Mouse (Mus musculus) kidney, postnatal 25 days (tissue): ENCODE measurements around the gene Pogk.

ENCODE experiments used
- DNase-seq, 2 experiments: peaks; one replicate each; pipeline ENCODE4 v3.0.0; 2021; ENCODE audit warnings: mixed read lengths in 2 of 2

Gene Pogk

DNA sequence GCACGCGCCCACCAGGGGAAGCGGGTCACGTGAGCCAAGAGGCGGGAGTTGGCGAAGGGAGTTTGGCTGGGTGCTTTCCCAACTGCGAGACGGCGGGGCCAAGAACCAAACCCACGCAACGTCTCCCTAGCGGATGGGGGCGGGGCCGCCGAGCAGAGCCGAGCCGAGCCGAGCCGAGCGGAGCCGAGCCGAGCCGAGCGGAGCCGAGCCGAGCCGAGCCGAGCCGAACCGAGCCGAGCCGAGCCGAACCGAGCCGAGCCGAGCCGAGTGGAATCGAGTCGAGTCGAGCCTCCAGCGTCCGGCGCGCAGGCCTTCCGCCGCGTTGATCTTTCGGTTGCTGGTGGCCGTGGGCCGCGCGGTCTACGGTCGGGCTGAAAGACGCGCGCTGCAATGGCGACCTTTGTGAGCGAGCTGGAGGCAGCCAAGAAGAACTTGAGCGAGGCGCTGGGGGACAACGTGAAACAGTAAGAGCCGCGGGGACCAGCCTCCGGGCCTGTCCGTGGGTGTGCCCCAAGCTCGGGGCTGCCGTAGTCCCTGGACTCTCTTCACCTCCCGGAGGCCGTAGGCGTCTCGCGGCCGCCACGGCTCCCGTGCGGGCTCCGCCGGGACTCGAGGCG is 30.5 kb downstream of the Pogk start, which contains the start of gene Tada1:
Tada1 (plus strand) TSS at position 85 of the 617 bp plus-strand sequence.
- DNase-seq: peak; percentile 94 to 97

GRCm38 (mm10) chr1:166378431-166379012 is 31.1 kb downstream of the Pogk start:
- no peak for DNase-seq

- peak; percentile 21 to 49 for DNase-seq
Measured at GRCm38 (mm10) chr1:166377171-166377570, 32.5 kb downstream of the Pogk start.

- DNase-seq: no peak
Measured at GRCm38 (mm10) chr1:166363122-166363521, 46.5 kb downstream of the Pogk start.

- no peak for DNase-seq
Measured at GRCm38 (mm10) chr1:166362659-166363058, 47.0 kb downstream of the Pogk start.

GRCm38 (mm10) chr1:166361842-166362241 is 47.8 kb downstream of the Pogk start:
- DNase-seq: no peak

DNA sequence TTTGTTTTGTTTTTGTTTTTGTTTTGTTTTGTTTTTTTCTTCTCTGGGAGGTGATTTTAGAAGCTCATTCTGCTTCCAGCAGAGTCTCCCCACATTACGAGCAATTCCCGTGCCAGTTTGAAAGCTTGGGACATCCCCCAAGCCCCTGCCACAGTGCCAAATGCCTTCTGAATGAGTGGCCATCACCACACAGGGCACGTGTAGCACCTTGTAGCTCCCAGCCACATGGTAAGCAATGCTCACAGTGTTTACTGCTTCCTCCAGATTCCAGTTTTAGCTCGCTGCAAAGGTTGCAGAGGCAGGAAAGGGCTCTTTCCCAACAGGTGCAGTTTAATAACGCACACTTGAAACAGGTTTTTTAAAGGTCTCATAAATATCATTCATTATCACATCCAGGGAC is 48.8 kb downstream of the Pogk start:
- no peak for DNase-seq

DNA sequence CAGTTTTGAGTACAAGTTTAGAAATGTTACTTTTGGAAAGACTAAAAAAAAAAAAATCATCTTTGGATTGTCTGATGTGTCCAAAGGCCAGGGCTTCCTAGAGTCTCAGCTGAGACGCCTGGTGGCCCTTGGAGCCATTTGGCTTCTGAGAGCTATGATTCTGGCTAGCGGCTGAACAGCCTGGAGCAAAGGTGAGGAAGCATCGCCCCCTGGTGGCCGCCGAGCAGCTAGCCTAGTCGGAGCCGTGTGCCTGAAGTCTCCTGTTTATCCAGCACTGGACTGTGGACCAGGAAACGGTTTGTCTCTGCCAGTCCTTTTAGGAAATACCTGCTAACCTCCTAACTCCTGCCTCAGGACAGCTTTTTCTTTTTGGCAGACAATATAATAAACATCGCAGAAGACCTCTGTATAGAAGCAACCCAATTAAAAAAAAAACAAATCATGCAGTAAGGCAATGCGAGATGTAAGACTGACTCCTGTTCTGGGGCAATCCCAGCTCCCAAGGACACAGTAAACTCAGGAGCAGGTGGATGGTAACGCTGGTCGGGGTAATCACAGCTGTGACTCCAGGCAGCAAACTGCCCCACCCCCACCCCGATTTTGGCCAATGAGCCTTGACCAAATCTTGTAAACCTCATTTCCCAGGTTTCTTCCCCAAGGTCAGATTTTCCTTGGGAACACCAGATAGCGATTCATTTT is 49.4 kb downstream of the Pogk start:
- DNase-seq: peak; percentile 90 to 92

DNA sequence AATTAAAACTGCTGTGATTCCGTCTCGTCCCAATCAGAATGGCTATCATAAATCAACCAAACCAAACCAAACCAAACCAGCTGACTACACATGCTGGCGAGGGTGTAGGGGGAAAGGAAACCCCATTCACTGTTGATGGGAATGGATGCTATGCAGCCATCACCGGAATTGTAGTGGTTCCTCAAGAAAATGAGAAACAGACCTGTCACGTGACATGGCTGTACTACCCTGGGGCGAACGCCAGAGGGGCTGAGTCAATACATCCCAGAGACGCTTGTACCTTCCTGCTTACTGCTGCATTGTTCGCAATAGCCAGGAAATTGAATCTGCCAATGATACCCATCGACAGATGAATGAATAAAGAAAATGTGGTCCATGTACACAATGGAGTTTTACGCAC is 59.9 kb downstream of the Pogk start:
- no peak for DNase-seq

DNA sequence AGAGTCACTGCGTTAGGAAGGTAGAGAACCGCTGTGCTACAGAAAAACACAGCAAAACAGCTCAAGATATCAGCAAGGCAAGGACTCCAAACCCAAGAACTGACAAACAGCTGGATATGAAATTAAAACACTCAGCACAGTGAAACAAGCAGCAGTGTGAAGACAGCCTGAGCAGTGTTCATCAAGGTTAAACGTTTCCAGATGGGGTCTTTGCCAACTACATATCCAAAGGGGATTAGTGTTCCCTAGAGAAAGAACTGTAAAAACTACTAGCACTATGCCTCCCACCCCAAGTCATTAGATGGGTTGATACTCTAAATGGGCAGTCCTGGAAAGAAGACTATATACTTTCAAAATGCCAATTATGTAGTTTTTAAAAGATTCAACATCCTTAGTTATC is 60.3 kb downstream of the Pogk start:
- no peak for DNase-seq

- no peak for DNase-seq
Measured at GRCm38 (mm10) chr1:166346906-166347305, 62.8 kb downstream of the Pogk start.

- no peak for DNase-seq
Measured at GRCm38 (mm10) chr1:166345602-166346001, 64.1 kb downstream of the Pogk start.

DNA sequence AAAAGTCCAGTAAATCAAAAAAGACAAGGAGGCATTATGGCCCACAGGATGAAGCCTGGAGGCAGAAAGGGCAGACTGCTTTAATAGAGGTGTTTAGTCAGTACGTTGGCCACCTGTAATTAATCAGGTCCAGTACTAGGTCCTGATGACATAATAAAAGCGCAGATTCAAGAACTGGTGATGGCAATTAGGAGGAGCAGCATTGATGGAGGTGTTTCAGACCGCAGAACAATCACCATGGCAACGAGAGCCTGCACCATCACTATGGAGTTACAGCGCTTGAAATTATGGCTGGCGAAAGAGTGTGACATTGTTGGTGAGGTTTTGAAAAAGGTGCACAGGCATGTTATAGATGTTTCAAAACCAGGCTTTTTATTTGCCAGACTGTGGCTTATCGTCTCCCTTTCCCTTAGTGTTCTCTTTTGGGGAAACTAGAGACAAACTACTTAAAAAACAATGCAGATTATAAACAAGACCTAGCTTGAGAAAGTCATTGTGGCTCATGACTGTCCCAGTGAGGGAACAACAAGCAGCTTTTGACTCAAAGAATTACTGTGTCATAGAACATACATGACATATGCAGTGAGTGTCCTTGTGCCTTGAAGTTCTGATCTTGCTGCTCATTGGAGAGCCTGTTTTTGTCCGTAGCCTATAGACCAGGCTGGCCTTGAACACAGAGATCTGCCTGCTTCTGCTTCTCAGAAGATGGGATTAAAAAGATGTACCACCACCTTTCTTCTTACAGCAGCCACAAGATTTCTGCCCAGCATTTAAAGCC is 65.2 kb downstream of the Pogk start:
- DNase-seq: no peak

- no peak for DNase-seq
Measured at GRCm38 (mm10) chr1:166343586-166343985, 66.1 kb downstream of the Pogk start.

GRCm38 (mm10) chr1:166342539-166342938 is 67.1 kb downstream of the Pogk start:
- DNase-seq: no peak

- no peak for DNase-seq
Measured at GRCm38 (mm10) chr1:166342060-166342459, 67.6 kb downstream of the Pogk start.

GRCm38 (mm10) chr1:166339110-166339509 is 70.6 kb downstream of the Pogk start:
- no peak for DNase-seq
